Mouse (Mus musculus) ES-Bruce4 (cell line): ENCODE measurements around the gene Myo1d. TPM values are rescaled to one million over a fixed set of nuclear protein-coding genes. Genes with fewer than 3 reads are reported as not detected.

Experiments
- H3K27ac ChIP-seq: 2 replicates; pipeline ENCODE4 v1.5.1; 2012; ENCODE audit warnings: low read length, inconsistent platforms; ENCODE audit not compliant: insufficient read depth
- H3K27me3 ChIP-seq: 2 replicates; pipeline ENCODE4 v1.6.1; 2012; ENCODE audit warnings: mild to moderate bottlenecking, low read length, inconsistent platforms; ENCODE audit not compliant: control insufficient read depth, poor library complexity, insufficient read depth, severe bottlenecking
- H3K36me3 ChIP-seq: 2 replicates; pipeline ENCODE4 v1.6.1; 2012; ENCODE audit warnings: inconsistent platforms, mild to moderate bottlenecking, low read length, moderate library complexity; ENCODE audit not compliant: control insufficient read depth, poor library complexity, insufficient read depth, severe bottlenecking
- H3K4me1 ChIP-seq: one replicate; pipeline ENCODE4 v1.8.1; 2011; ENCODE audit warnings: low read length; ENCODE audit not compliant: control insufficient read depth, insufficient read depth
- H3K4me3 ChIP-seq: 2 replicates; pipeline ENCODE4 v1.5.1; 2011; ENCODE audit warnings: low read depth, mild to moderate bottlenecking, low read length
- H3K9ac ChIP-seq: 2 replicates; pipeline ENCODE4 v1.6.1; 2012; ENCODE audit warnings: low read depth, mild to moderate bottlenecking, inconsistent platforms; ENCODE audit not compliant: poor library complexity, severe bottlenecking
- H3K9me3 ChIP-seq: replicated peaks from 2 replicates; pipeline ENCODE4 v1.6.1; 2012; ENCODE audit warnings: mild to moderate bottlenecking, low read length, inconsistent platforms; ENCODE audit not compliant: control insufficient read depth, poor library complexity, insufficient read depth, severe bottlenecking
- CTCF ChIP-seq: IDR thresholded peaks from one replicate; pipeline ENCODE4 v1.8.1; 2011; ENCODE audit warnings: low read depth, low read length
- EP300 ChIP-seq: IDR thresholded peaks from 2 replicates; pipeline ENCODE4 v1.6.1; 2011; ENCODE audit warnings: low read depth, low read length; ENCODE audit not compliant: insufficient read depth
- POLR2A ChIP-seq: IDR thresholded peaks from one replicate; pipeline ENCODE4 v1.8.1; 2011; ENCODE audit warnings: low read length; ENCODE audit not compliant: insufficient read depth
- polyA plus RNA-seq: library from polyadenylated mRNA; stranded (reverse); fragments of >200 nt; gene quantifications from 2 replicates; pipeline ENCODE4 v1.2.4, GENCODE M21; 2011; ENCODE audit warnings: low read depth; ENCODE audit not compliant: missing spikeins, insufficient read depth, insufficient read length

The Myo1d gene
- polyA plus RNA-seq, 1 experiment = 6.6 TPM

DNA sequence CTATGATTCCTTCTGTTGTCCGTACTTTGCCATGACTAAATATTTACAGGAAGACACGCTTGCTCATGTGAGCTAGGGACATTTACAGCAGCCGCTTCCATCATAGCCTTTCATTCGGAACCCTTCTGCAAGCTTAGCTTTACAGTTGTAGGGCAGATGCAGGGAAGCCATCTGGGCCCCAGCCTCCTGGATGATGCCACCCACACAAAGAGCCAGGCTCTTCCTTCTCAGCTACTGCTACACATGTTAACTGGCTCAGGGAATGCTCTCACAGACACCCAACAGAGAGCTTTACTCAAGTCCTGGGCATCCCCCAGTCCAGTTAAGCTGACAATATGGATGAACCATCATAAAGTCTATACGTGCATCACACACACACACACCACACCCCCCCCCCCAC lies 224.4 kb downstream of the Myo1d start:
- no peaks in the 10 kb centered on the region for H3K36me3 ChIP-seq
- H3K4me3 ChIP-seq = no peak overlapping the region
- no peak for TF ChIP-seq EP300
- TF ChIP-seq CTCF = no peak
- no peak for TF ChIP-seq POLR2A
- H3K4me1 ChIP-seq = no peaks in the 10 kb centered on the region
- no peaks in the 10 kb centered on the region for H3K9me3 ChIP-seq
- H3K27me3 ChIP-seq = no peaks in the 10 kb centered on the region
- H3K9ac ChIP-seq = no peak overlapping the region
- no peak overlapping the region for H3K27ac ChIP-seq

DNA sequence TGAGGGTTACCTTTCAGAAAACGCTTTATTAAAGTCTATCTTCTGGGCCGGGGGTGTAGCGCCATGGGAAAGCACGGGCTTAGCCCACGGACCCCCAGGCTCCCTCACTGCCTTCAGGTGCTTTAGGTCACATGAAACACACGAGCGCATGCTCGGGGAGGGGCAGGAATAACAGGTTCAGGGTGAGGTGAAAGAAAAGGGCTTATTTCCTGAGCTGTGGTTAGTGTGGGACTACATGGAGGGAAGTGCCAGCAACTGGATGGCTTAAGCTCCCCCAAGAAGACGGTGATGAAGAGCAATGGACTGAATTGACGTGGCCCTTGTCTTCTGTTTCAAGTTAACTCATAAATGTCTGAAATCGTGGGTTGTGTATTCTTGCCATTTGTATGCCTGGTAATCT lies 226.8 kb downstream of the Myo1d start:
- H3K27me3 ChIP-seq = no peaks in the 10 kb centered on the region
- no peak overlapping the region for H3K9ac ChIP-seq
- H3K36me3 ChIP-seq = no peaks in the 10 kb centered on the region
- no peaks in the 10 kb centered on the region for H3K4me1 ChIP-seq
- H3K9me3 ChIP-seq = no peaks in the 10 kb centered on the region
- H3K4me3 ChIP-seq = no peak overlapping the region
- no peak for TF ChIP-seq POLR2A
- no peak for TF ChIP-seq CTCF
- no peak for TF ChIP-seq EP300
- no peak overlapping the region for H3K27ac ChIP-seq

- Histone ChIP-seq H3K9ac (no peak overlapping the region), H3K27me3 (no peaks in the 10 kb centered on the region), H3K36me3 (no peaks in the 10 kb centered on the region), H3K27ac (no peak overlapping the region), H3K4me1 (no peaks in the 10 kb centered on the region), H3K9me3 (no peaks in the 10 kb centered on the region), H3K4me3 (no peak overlapping the region)
- TF ChIP-seq CTCF = no peak
- TF ChIP-seq EP300 = no peak
- no peak for TF ChIP-seq POLR2A
Measured at GRCm38 (mm10) chr11:80551634-80552033, 228.2 kb downstream of the Myo1d start.

- Histone ChIP-seq H3K9me3 (no peaks in the 10 kb centered on the region), H3K27me3 (no peaks in the 10 kb centered on the region), H3K36me3 (no peaks in the 10 kb centered on the region), H3K4me3 (no peak overlapping the region), H3K27ac (no peak overlapping the region), H3K4me1 (no peaks in the 10 kb centered on the region), H3K9ac (no peak overlapping the region)
- TF ChIP-seq CTCF (no peak), EP300 (no peak), POLR2A (no peak)
Measured at GRCm38 (mm10) chr11:80550264-80550663, 229.6 kb downstream of the Myo1d start.

GRCm38 (mm10) chr11:80549854-80550253 lies 230.0 kb downstream of the Myo1d start:
- Histone ChIP-seq H3K9me3 (no peaks in the 10 kb centered on the region), H3K27ac (no peak overlapping the region), H3K4me1 (no peaks in the 10 kb centered on the region), H3K9ac (no peak overlapping the region), H3K36me3 (no peaks in the 10 kb centered on the region), H3K4me3 (no peak overlapping the region), H3K27me3 (no peaks in the 10 kb centered on the region)
- TF ChIP-seq POLR2A = no peak
- TF ChIP-seq CTCF = no peak
- TF ChIP-seq EP300 = no peak

- H3K27ac ChIP-seq = no peak overlapping the region
- H3K9me3 ChIP-seq = no peaks in the 10 kb centered on the region
- TF ChIP-seq CTCF (no peak), EP300 (no peak), POLR2A (no peak)
Measured at GRCm38 (mm10) chr11:80546233-80546632, 233.6 kb downstream of the Myo1d start.

More at GRCm38 (mm10) chr11:80546233-80546632, 233.6 kb downstream of the Myo1d start:
- Histone ChIP-seq H3K36me3 (no peaks in the 10 kb centered on the region), H3K4me3 (no peak overlapping the region), H3K27me3 (no peaks in the 10 kb centered on the region), H3K9ac (no peak overlapping the region), H3K4me1 (no peaks in the 10 kb centered on the region)
